Mouse (Mus musculus): ENCODE data around the gene Hdgfl2. TPM values are rescaled to one million over a fixed set of nuclear protein-coding genes. Genes with fewer than 3 reads are reported as not detected.
A peak's percentile ranks its signal among the peaks of the same experiment; 100 is the strongest.

Gene Hdgfl2
- polyA plus RNA-seq, 1 experiment from 2014 or later = 38.4 TPM

- Histone ChIP-seq H3K4me1 (replicated peaks; ENCODE audit: control insufficient read depth, insufficient read depth) (no peaks in the 10 kb centered on the region), H3K4me3 (ENCODE audit: low read depth, low read length) (no peak overlapping the region), H3K36me3 (ENCODE audit: control insufficient read depth, insufficient read depth, low read length) (peaks cover 55% of the 10 kb centered on the region), H3K9ac (ENCODE audit: low read length) (no peak overlapping the region), H3K9me3 (ENCODE audit: control insufficient read depth, low read length) (no peaks in the 10 kb centered on the region), H3K27me3 (ENCODE audit: control insufficient read depth, insufficient read depth, low read length) (no peaks in the 10 kb centered on the region), H3K27ac (replicated peaks) (no peak overlapping the region), H3K4me2 (replicated peaks; ENCODE audit: low read depth) (no peak overlapping the region)
- TF ChIP-seq CTCF (IDR thresholded peaks at IDR 0.05; ENCODE audit: low read depth) = no peak
- no peak for TF ChIP-seq EP300 (optimal IDR thresholded peaks at IDR 0.05)
- ATAC-seq (ENCODE audit: low FRiP score, low TSS enrichment) (no peak), DNase-seq (ENCODE audit: low spot score) (no peak)
These were observed 13.0 kb upstream of the Hdgfl2 start for GRCm38 (mm10) chr17:56066451-56066850.

GRCm38 (mm10) chr17:56069066-56069465, 10.4 kb upstream of the Hdgfl2 start:
- WGBS = 95% methylated on average over 14 of the region's 14 CpGs
- Histone ChIP-seq H3K27me3 (ENCODE audit: control insufficient read depth, insufficient read depth, low read length) (no peaks in the 10 kb centered on the region), H3K9ac (ENCODE audit: low read length) (no peak overlapping the region), H3K36me3 (ENCODE audit: control insufficient read depth, insufficient read depth, low read length) (peaks cover 51% of the 10 kb centered on the region), H3K4me2 (replicated peaks; ENCODE audit: low read depth) (no peak overlapping the region), H3K4me3 (ENCODE audit: low read depth, low read length) (no peak overlapping the region), H3K9me3 (ENCODE audit: control insufficient read depth, low read length) (no peaks in the 10 kb centered on the region), H3K4me1 (replicated peaks; ENCODE audit: control insufficient read depth, insufficient read depth) (peaks cover 2% of the 10 kb centered on the region; the same call in 1 of the 2 replicates), H3K27ac (replicated peaks) (no peak overlapping the region)
- ATAC-seq (ENCODE audit: low FRiP score, low TSS enrichment) (no peak), DNase-seq (ENCODE audit: low spot score) (no peak)
- TF ChIP-seq EP300 (optimal IDR thresholded peaks at IDR 0.05) (no peak), CTCF (IDR thresholded peaks at IDR 0.05; ENCODE audit: low read depth) (no peak)

DNA sequence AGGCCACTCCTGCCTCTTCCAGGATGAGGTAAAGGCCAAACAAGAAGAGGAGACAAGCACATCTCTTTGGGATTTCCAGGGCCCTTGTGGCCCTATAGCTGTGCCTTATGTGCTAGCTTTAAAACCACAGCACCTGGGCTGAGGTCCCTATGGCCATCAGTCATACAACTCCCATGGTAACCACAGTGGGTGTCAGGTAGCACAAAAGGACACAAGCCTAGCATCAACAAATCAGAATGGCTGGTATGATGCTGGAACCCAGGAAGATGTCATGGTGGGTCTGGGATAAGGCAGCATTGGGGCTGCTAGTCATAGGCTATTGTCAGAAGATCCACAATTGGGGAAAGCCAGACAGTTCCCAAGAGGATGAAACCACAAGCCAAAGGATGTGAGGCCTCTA, 8.3 kb upstream of the Hdgfl2 start:
- H3K4me1 ChIP-seq (replicated peaks; ENCODE audit: control insufficient read depth, insufficient read depth) = peaks cover 8% of the 10 kb centered on the region
- DNase-seq (ENCODE audit: low spot score) (no peak), ATAC-seq (ENCODE audit: low FRiP score, low TSS enrichment) (no peak)
- TF ChIP-seq CTCF (IDR thresholded peaks at IDR 0.05; ENCODE audit: low read depth) (no peak), EP300 (optimal IDR thresholded peaks at IDR 0.05) (no peak)
- no peak overlapping the region for H3K4me3 ChIP-seq (ENCODE audit: low read depth, low read length)
- no peak overlapping the region for H3K4me2 ChIP-seq (replicated peaks; ENCODE audit: low read depth)
- no peak overlapping the region for H3K27ac ChIP-seq (replicated peaks)
- peaks cover 44% of the 10 kb centered on the region for H3K36me3 ChIP-seq (ENCODE audit: control insufficient read depth, insufficient read depth, low read length)
- H3K27me3 ChIP-seq (ENCODE audit: control insufficient read depth, insufficient read depth, low read length) = no peaks in the 10 kb centered on the region
- H3K9me3 ChIP-seq (ENCODE audit: control insufficient read depth, low read length) = no peaks in the 10 kb centered on the region
- no peak overlapping the region for H3K9ac ChIP-seq (ENCODE audit: low read length)

DNA sequence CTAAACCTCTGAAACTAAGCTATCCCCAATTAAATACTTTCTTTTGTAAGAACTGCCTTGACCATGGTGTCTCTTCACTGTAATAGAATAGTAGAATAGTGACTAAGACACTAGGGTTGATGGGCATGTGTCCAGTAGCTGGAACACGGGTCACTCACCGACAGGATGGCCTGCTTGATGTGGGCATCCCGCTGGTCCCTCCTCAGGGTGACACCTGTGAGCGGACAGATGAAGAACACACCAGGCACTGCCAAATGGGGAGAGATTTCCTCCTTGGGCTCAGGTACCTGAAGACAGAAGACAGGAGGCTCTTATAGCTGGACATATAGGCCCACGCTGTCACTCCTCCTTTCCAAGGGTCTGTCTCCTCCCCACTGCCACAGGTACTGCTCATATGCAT, 7.2 kb upstream of the Hdgfl2 start:
- no peak overlapping the region for H3K9ac ChIP-seq (ENCODE audit: low read length)
- peaks cover 8% of the 10 kb centered on the region for H3K4me1 ChIP-seq (replicated peaks; ENCODE audit: control insufficient read depth, insufficient read depth)
- H3K36me3 ChIP-seq (ENCODE audit: control insufficient read depth, insufficient read depth, low read length) = peaks cover 41% of the 10 kb centered on the region
- DNase-seq (ENCODE audit: low spot score) (no peak), ATAC-seq (ENCODE audit: low FRiP score, low TSS enrichment) (no peak)
- TF ChIP-seq CTCF (IDR thresholded peaks at IDR 0.05; ENCODE audit: low read depth) (no peak), EP300 (optimal IDR thresholded peaks at IDR 0.05) (no peak)
- H3K9me3 ChIP-seq (ENCODE audit: control insufficient read depth, low read length) = no peaks in the 10 kb centered on the region
- no peak overlapping the region for H3K27ac ChIP-seq (replicated peaks)
- H3K4me2 ChIP-seq (replicated peaks; ENCODE audit: low read depth) = no peak overlapping the region
- WGBS = 90% methylated on average over 5 of the region's 5 CpGs
- no peaks in the 10 kb centered on the region for H3K27me3 ChIP-seq (ENCODE audit: control insufficient read depth, insufficient read depth, low read length)
- no peak overlapping the region for H3K4me3 ChIP-seq (ENCODE audit: low read depth, low read length)

- peaks cover 26% of the 10 kb centered on the region for H3K36me3 ChIP-seq (ENCODE audit: control insufficient read depth, insufficient read depth, low read length)
- H3K4me3 ChIP-seq (ENCODE audit: low read depth, low read length) = peak overlapping the region; percentile 74
- H3K4me2 ChIP-seq (replicated peaks; ENCODE audit: low read depth) = peak overlapping the region; percentile 69
- TF ChIP-seq EP300 (optimal IDR thresholded peaks at IDR 0.05) (no peak), CTCF (IDR thresholded peaks at IDR 0.05; ENCODE audit: low read depth) (no peak)
- peak overlapping the region; percentile 99 for H3K27ac ChIP-seq (replicated peaks)
- WGBS = 7% methylated on average over 21 of the region's 22 CpGs
- no peaks in the 10 kb centered on the region for H3K27me3 ChIP-seq (ENCODE audit: control insufficient read depth, insufficient read depth, low read length)
- no peaks in the 10 kb centered on the region for H3K9me3 ChIP-seq (ENCODE audit: control insufficient read depth, low read length)
- peak overlapping the region; percentile 91 for H3K9ac ChIP-seq (ENCODE audit: low read length)
- DNase-seq (ENCODE audit: low spot score) (peak; percentile 97), ATAC-seq (ENCODE audit: low FRiP score, low TSS enrichment) (peak; percentile 55)
- H3K4me1 ChIP-seq (replicated peaks; ENCODE audit: control insufficient read depth, insufficient read depth) = peaks cover 8% of the 10 kb centered on the region
These were observed 5.2 kb upstream of the Hdgfl2 start for GRCm38 (mm10) chr17:56074097-56074826.

DNA sequence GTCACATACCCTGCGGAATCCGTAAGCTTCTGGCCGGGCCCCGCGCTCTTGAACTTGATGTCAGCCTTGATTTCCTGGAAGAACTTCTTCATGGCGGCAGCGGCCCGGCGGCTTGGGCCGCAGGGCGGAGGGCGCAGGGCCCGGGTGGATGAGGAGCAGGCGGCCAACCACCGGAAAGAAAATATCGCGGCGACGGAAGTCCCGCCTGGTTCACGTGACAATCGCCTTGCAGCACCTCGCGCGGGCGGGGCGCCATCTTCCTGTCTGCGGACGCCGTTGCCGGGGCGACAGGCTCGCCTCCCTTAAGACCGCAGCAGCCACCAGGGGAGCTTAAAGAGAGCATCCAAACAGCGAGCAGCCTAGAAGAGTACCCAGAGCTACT, 4.6 kb upstream of the Hdgfl2 start, which contains the start of gene Ubxn6:
Gene Ubxn6 (minus strand): TSS at position 202 of the 382 bp plus-strand sequence.
- Histone ChIP-seq H3K4me2 (replicated peaks; ENCODE audit: low read depth) (peak within 1 kb of the TSS; percentile 69), H3K4me3 (ENCODE audit: low read depth, low read length) (peak within 1 kb of the TSS; percentile 74), H3K9me3 (ENCODE audit: control insufficient read depth, low read length) (no peaks in the 10 kb centered on the region), H3K27ac (replicated peaks) (peak within 1 kb of the TSS; percentile 99), H3K9ac (ENCODE audit: low read length) (peak within 1 kb of the TSS; percentile 91), H3K4me1 (replicated peaks; ENCODE audit: control insufficient read depth, insufficient read depth) (peaks cover 8% of the 10 kb centered on the region), H3K36me3 (ENCODE audit: control insufficient read depth, insufficient read depth, low read length) (peaks cover 20% of the 10 kb centered on the region), H3K27me3 (ENCODE audit: control insufficient read depth, insufficient read depth, low read length) (no peaks in the 10 kb centered on the region)
- WGBS = under 1% methylated on average over 35 of the region's 35 CpGs
- TF ChIP-seq CTCF (IDR thresholded peaks at IDR 0.05; ENCODE audit: low read depth) = peak; percentile 68
- TF ChIP-seq EP300 (optimal IDR thresholded peaks at IDR 0.05) = peak; percentile 73
- DNase-seq (ENCODE audit: low spot score) (peak; percentile 97), ATAC-seq (ENCODE audit: low FRiP score, low TSS enrichment) (peak; percentile 53)

All from stomach, postnatal 0 days (tissue).